Mouse (Mus musculus) kidney, embryonic 15.5 days (tissue): ENCODE data around the gene Lrriq1. TPM values are rescaled to one million over a fixed set of nuclear protein-coding genes. Genes with fewer than 3 reads are reported as not detected.

Experiments
- ATAC-seq: fragments of 200-750 bp; cut with Nextera tagmentation; replicated peaks from 2 replicates; pipeline ENCODE4 v1.8.0; 2017; ENCODE audit warnings: moderate TSS enrichment; ENCODE audit not compliant: low FRiP score
- H3K27ac ChIP-seq: fragments of 300-500 bp; sonication (generic); 2 replicates; pipeline ENCODE4 v1.5.1; 2015; ENCODE audit warnings: mild to moderate bottlenecking, inconsistent platforms
- H3K27me3 ChIP-seq: fragments of 300-500 bp; sonication (generic); 2 replicates; pipeline ENCODE4 v1.6.1; 2015; ENCODE audit warnings: inconsistent platforms
- H3K36me3 ChIP-seq: fragments of 300-500 bp; sonication (generic); 2 replicates; pipeline ENCODE4 v1.6.1; 2015; ENCODE audit warnings: inconsistent platforms
- H3K4me1 ChIP-seq: fragments of 300-500 bp; sonication (generic); 2 replicates; pipeline ENCODE4 v1.6.1; 2015; ENCODE audit warnings: inconsistent platforms
- H3K4me2 ChIP-seq: fragments of 300-500 bp; sonication (generic); 2 replicates; pipeline ENCODE4 v1.6.1; 2015; ENCODE audit warnings: moderate library complexity, mild to moderate bottlenecking, inconsistent platforms
- H3K4me3 ChIP-seq: fragments of 300-500 bp; sonication (generic); replicated peaks from 2 replicates; pipeline ENCODE4 v1.5.1; 2015; ENCODE audit warnings: mild to moderate bottlenecking, inconsistent platforms
- H3K9ac ChIP-seq: fragments of 300-500 bp; sonication (generic); 2 replicates; pipeline ENCODE4 v1.6.1; 2015; ENCODE audit warnings: mild to moderate bottlenecking, inconsistent platforms
- H3K9me3 ChIP-seq: fragments of 300-500 bp; sonication (generic); replicated peaks from 2 replicates; pipeline ENCODE4 v1.6.1; 2016; ENCODE audit warnings: inconsistent platforms
- WGBS: fragments of 180-500 bp; shearing (Covaris S2); methylation state at CpG from one replicate; pipeline ENCODE4 v1.1.7; 2015; ENCODE audit warnings: mixed read lengths; 5-methylcytosine and 5-hydroxymethylcytosine counted together
- polyA plus RNA-seq: library from polyadenylated mRNA; unstranded; fragments of >200 nt; fragmentation: Nextera tagmentation; extraction: Ambion mirVana; gene quantifications from 2 replicates; pipeline ENCODE4 v1.2.1, GENCODE M21; 2015

Gene Lrriq1
- polyA plus RNA-seq: 17.9 TPM in 2 replicates

DNA sequence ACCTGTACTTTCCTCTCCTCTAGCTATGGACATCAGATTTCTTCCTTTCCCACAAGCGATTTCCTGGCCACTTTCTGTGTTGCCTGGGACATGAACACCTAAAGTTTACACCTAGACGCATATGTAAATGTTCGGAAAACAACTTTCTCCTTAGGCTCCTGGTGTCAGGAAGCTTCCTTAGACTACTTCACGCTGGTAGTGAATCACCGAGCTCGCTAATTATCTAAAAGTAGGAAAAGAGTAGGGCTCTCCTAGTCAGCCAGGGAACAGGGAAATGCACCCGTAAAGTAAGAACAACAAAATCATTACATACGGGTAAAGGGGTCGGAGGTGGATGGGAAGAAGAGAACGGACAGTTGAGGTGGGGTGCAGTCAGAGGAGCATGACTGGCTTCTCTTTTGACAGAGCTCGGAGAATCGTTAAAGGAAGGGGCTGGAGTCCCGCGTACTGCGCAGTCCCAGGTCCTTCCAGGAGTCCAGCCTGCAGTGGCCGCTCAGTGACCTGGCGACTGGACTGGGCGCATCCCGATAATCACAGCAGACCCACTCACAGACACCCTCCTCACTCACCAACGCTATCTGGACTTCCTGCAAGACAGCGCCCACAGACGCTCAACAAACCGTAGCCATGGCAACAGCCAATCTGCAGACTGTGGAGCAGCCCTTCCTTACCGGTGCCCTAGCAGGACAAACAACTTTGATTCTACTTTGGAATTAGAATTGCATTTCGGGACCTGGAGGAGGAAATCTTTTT, at the start of gene Lrriq1:
Lrriq1 (minus strand) TSS at position 616 of the 753 bp plus-strand sequence.
- H3K4me3 ChIP-seq: peak within 1 kb of the TSS; percentile 58
- ATAC-seq: peak; percentile 100
- peak within 1 kb of the TSS; percentile 11; the same call in 1 of the 2 replicates for H3K9ac ChIP-seq
- peak within 1 kb of the TSS; percentile 67 for H3K4me2 ChIP-seq
- no peaks in the 10 kb centered on the region for H3K9me3 ChIP-seq
- WGBS: 6% methylated on average over 25 of the region's 25 CpGs
- no peak within 1 kb of the TSS for H3K27ac ChIP-seq
- H3K27me3 ChIP-seq: no peaks in the 10 kb centered on the region
- no peaks in the 10 kb centered on the region for H3K36me3 ChIP-seq
- H3K4me1 ChIP-seq: no peaks in the 10 kb centered on the region

DNA sequence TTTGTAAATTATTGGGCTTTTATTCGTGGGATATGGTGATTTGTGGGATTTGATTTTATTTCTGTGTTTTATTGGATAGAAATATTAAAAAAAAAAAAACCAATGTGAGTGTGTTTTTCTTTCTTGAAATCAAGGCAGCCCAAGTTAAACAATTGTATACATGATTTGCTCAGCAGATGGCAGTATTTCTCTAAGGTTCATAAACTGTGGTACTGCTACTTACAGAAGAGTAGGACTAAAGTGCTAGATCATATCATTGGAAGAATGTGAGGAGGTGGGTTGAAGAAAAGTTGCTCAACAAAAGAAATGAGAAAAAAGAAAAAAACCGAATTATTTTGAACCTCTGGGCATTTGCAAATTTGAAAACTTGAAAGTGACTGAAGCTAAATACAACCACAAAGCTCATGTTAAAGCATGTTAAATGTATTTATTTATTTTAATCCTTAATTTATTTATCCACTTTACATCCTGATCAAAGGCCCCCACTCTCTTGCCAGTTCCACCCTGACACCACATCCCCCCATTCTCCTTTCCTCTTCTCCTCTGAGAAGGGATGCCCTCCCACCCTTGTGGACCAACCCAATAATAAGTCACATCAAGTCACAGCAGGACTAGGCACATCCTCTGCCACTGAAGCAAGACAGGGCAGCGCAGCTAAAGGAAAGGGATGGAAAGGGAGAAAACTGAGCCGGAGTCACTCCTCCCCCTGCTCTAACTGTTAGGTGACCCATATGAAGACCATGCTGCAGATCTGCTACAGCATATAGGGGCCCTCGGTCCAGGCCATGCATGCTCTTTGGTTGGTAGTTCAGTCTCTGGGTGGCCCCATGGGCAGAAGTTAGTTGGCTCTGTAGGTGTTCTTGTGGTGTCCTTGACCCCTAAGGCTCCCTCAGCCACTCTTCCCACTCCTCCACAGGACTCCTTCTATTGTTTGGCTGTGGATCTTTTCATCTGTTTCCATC, 18.0 kb upstream of the Lrriq1 start:
- Histone ChIP-seq H3K36me3 (no peaks in the 10 kb centered on the region), H3K4me3 (no peak overlapping the region)
- WGBS: 50% methylated on average over 5 of the region's 5 CpGs

GRCm38 (mm10) chr10:103236460-103236772, 294 bp upstream of the Lrriq1 start:
- H3K27ac ChIP-seq: no peak overlapping the region
- no peak overlapping the region for H3K9ac ChIP-seq
- H3K36me3 ChIP-seq: no peaks in the 10 kb centered on the region
- peak overlapping the region; percentile 67 for H3K4me2 ChIP-seq
- ATAC-seq: no peak
- no peaks in the 10 kb centered on the region for H3K27me3 ChIP-seq
- H3K4me3 ChIP-seq: peak overlapping the region; percentile 58
- H3K9me3 ChIP-seq: no peaks in the 10 kb centered on the region
- H3K4me1 ChIP-seq: no peaks in the 10 kb centered on the region
- 24% methylated on average over 4 of the region's 4 CpGs for WGBS

More for the DNA sequence above, 18.0 kb upstream of the Lrriq1 start:
- H3K9me3 ChIP-seq: no peaks in the 10 kb centered on the region
- H3K27me3 ChIP-seq: no peaks in the 10 kb centered on the region
- ATAC-seq: no peak
- H3K4me1 ChIP-seq: no peaks in the 10 kb centered on the region
- H3K9ac ChIP-seq: no peak overlapping the region
- no peak overlapping the region for H3K4me2 ChIP-seq
- no peak overlapping the region for H3K27ac ChIP-seq

GRCm38 (mm10) chr10:103226646-103227045, 9.5 kb downstream of the Lrriq1 start:
- Histone ChIP-seq H3K4me1 (no peaks in the 10 kb centered on the region), H3K36me3 (no peaks in the 10 kb centered on the region), H3K4me3 (no peak overlapping the region), H3K4me2 (no peak overlapping the region), H3K9ac (no peak overlapping the region), H3K27me3 (no peaks in the 10 kb centered on the region), H3K9me3 (no peaks in the 10 kb centered on the region), H3K27ac (no peak overlapping the region)
- WGBS: 89% methylated on average over 1 of the region's 1 CpGs
- ATAC-seq: no peak

DNA sequence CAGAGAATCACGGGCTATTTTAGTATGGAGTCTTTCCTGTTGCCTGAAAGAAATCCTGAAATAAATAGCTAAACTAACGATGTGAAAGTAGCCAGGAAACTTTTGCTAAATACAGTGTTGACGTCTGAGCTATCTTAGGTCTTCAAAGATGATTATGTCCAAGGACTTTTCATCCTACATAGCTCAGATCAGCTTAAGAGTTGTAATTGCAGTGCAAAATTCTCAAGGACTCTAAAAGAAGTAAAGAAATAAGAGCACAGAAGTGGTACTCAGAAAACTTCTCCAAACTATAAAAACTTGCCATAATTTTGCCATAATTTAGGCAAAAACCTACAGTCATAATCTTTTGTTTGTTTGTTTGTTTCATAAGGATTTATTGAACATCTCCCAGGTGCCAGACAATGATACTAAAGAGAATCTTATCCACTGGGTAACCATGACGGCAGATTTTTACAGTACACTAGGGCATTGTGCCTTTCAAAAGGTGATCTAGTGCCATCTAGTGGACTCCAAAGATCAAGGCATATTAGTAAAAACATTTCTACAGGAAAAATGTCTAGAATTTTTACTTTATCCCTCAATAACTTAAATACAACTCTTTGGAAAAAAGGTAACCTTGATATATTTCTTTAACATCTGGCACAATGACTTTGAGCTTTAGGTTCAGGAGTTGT, 41.3 kb downstream of the Lrriq1 start:
- H3K9me3 ChIP-seq: no peaks in the 10 kb centered on the region
- H3K27me3 ChIP-seq: no peaks in the 10 kb centered on the region
- H3K4me3 ChIP-seq: no peak overlapping the region
- no peak overlapping the region for H3K4me2 ChIP-seq
- peak; percentile 71; the same call in 1 of the 2 replicates for ATAC-seq
- H3K36me3 ChIP-seq: no peaks in the 10 kb centered on the region
- WGBS: 47% methylated on average over 4 of the region's 4 CpGs
- no peak overlapping the region for H3K27ac ChIP-seq
- no peak overlapping the region for H3K9ac ChIP-seq
- no peaks in the 10 kb centered on the region for H3K4me1 ChIP-seq

- Histone ChIP-seq H3K4me2 (no peak overlapping the region), H3K36me3 (no peaks in the 10 kb centered on the region), H3K27me3 (no peaks in the 10 kb centered on the region), H3K27ac (peak overlapping the region; percentile 49), H3K4me3 (no peak overlapping the region), H3K9me3 (no peaks in the 10 kb centered on the region), H3K4me1 (no peaks in the 10 kb centered on the region), H3K9ac (no peak overlapping the region)
- ATAC-seq: peak; percentile 84
- WGBS: 52% methylated on average over 8 of the region's 8 CpGs
Measured at GRCm38 (mm10) chr10:103145769-103146379, 90.2 kb downstream of the Lrriq1 start.

- no peaks in the 10 kb centered on the region for H3K9me3 ChIP-seq
- WGBS: 47% methylated on average over 11 of the region's 11 CpGs
- H3K36me3 ChIP-seq: no peaks in the 10 kb centered on the region
- H3K4me2 ChIP-seq: peak overlapping the region; percentile 26; the same call in 1 of the 2 replicates
- peak overlapping the region; percentile 9; the same call in 1 of the 2 replicates for H3K4me3 ChIP-seq
- peak overlapping the region; percentile 54; the same call in 1 of the 2 replicates for H3K27ac ChIP-seq
- no peak overlapping the region for H3K9ac ChIP-seq
- ATAC-seq: peak; percentile 49; the same call in 1 of the 2 replicates
- H3K27me3 ChIP-seq: no peaks in the 10 kb centered on the region
- H3K4me1 ChIP-seq: no peaks in the 10 kb centered on the region
Measured at GRCm38 (mm10) chr10:103144927-103145768, 91.0 kb downstream of the Lrriq1 start.

- Histone ChIP-seq H3K9me3 (no peaks in the 10 kb centered on the region), H3K4me1 (no peaks in the 10 kb centered on the region), H3K9ac (no peak overlapping the region), H3K36me3 (no peaks in the 10 kb centered on the region), H3K27me3 (no peaks in the 10 kb centered on the region), H3K27ac (no peak overlapping the region), H3K4me3 (0 out of 2 replicates have a peak overlapping the region, but pooled peaks have one; percentile 18), H3K4me2 (0 out of 2 replicates have a peak overlapping the region, but pooled peaks have one; percentile 5)
- 60% methylated on average over 4 of the region's 4 CpGs for WGBS
- no peak for ATAC-seq
Measured at GRCm38 (mm10) chr10:103142526-103142925, 93.6 kb downstream of the Lrriq1 start.

GRCm38 (mm10) chr10:103141532-103141931, 94.6 kb downstream of the Lrriq1 start:
- 41% methylated on average over 6 of the region's 6 CpGs for WGBS
- no peak overlapping the region for H3K27ac ChIP-seq
- no peak overlapping the region for H3K9ac ChIP-seq
- ATAC-seq: peak; percentile 48; the same call in 1 of the 2 replicates
- H3K4me3 ChIP-seq: peak overlapping the region; percentile 9; the same call in 1 of the 2 replicates
- no peaks in the 10 kb centered on the region for H3K4me1 ChIP-seq
- H3K36me3 ChIP-seq: no peaks in the 10 kb centered on the region
- H3K9me3 ChIP-seq: no peaks in the 10 kb centered on the region
- H3K27me3 ChIP-seq: no peaks in the 10 kb centered on the region
- H3K4me2 ChIP-seq: peak overlapping the region; percentile 27

DNA sequence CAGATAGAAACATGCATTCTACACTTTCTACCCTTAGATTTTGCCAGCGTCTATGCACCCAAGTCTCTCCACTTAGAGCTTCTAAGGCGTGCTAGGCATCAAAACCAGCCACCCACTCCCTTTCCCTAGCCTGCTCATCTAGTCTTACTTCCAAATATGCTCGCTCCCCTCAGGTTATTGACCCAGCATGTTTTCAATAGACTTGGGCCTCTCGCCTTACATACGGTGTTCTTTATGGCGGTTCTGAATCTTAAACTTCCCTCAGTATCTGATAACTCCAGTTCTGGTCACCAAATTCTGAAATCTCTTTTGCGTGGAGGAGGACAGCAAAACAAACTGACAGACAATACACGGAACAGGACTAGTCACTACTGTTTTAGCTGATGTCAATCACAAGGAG, 95.5 kb downstream of the Lrriq1 start:
- H3K9ac ChIP-seq: no peak overlapping the region
- no peak overlapping the region for H3K4me2 ChIP-seq
- H3K4me3 ChIP-seq: no peak overlapping the region
- no peaks in the 10 kb centered on the region for H3K4me1 ChIP-seq
- WGBS: 62% methylated on average over 8 of the region's 8 CpGs
- ATAC-seq: no peak
- H3K27me3 ChIP-seq: no peaks in the 10 kb centered on the region
- H3K27ac ChIP-seq: no peak overlapping the region
- no peaks in the 10 kb centered on the region for H3K36me3 ChIP-seq
- no peaks in the 10 kb centered on the region for H3K9me3 ChIP-seq
